Mouse (Mus musculus): ENCODE results near the gene Pitpnc1. TPM values are rescaled to one million over a fixed set of nuclear protein-coding genes. Genes with fewer than 3 reads are reported as not detected.

Pitpnc1 gene
- total and polyA plus RNA-seq, 2 experiments: 3.5 to 9.4 TPM

DNA sequence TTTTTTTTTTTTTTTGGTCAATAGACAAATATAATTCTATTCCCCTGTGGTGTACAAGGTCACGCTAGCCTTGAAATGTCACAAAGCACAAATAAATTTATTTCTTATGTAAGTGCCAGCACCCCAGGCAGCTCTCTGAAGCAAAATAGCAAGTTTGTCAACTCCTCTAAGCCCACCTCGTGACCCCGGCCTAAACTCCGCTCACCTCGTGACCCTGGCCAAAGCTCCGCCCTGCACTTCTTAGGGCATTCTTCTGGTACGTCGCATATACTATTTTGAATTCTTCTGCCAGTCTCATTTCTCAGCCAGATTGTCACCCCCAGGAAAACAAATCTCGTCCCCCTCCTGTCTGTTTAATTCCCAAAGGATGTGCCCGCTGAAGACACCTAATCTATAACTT is 84.0 kb downstream of the Pitpnc1 start:
- Histone ChIP-seq H3K36me3 (ENCODE audit: control insufficient read depth, insufficient read depth, low read length) (no peaks in the 10 kb centered on the region), H3K4me1 (ENCODE audit: control insufficient read depth, insufficient read depth, low read length) (peaks cover 5% of the 10 kb centered on the region; the same call in 1 of the 2 replicates), H3K9ac (ENCODE audit: low read depth, low read length) (no peak overlapping the region), H3K27ac (replicated peaks; ENCODE audit: insufficient read depth, low read depth, low read length) (no peak overlapping the region), H3K27me3 (ENCODE audit: control insufficient read depth, insufficient read depth, low read length) (no peaks in the 10 kb centered on the region), H3K79me2 (ENCODE audit: control insufficient read depth, insufficient read depth, low read length) (peaks cover 41% of the 10 kb centered on the region), H3K4me3 (ENCODE audit: insufficient read depth, low read depth, low read length) (no peak overlapping the region)
- DNase-seq (ENCODE audit: extremely low read depth, low read depth, low spot score): no peak
- TF ChIP-seq POLR2A (IDR thresholded peaks at IDR 0.05; ENCODE audit: extremely low read depth, insufficient read depth, low read length) (no peak), CTCF (IDR thresholded peaks at IDR 0.05; ENCODE audit: low read depth, low read length) (no peak)
- WGBS: 85% methylated on average over 10 of the region's 10 CpGs

DNA sequence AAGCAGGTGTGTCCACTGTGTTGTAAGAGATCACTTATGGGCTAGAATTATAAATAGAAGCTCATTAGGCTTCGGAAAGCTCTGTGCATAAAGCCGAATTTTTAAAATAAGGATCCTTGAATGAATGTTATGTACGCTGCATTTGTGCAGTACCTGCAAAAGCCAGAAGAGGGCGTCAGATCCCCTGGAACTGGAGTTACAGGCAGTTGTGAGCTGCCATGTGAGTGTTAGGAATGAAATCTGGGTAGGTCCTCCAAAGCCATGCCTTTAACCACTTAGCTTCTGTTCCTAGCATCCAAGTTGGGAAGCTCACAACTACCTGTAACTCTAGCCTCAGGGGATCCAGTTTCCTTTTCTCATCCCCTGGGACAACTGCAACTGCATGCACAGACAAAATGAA is 85.2 kb downstream of the Pitpnc1 start:
- H3K9ac ChIP-seq (ENCODE audit: low read depth, low read length): no peak overlapping the region
- WGBS: 67% methylated on average over 4 of the region's 4 CpGs
- H3K79me2 ChIP-seq (ENCODE audit: control insufficient read depth, insufficient read depth, low read length): peaks cover 39% of the 10 kb centered on the region
- peaks cover 10% of the 10 kb centered on the region for H3K4me1 ChIP-seq (ENCODE audit: control insufficient read depth, insufficient read depth, low read length)
- H3K27ac ChIP-seq (replicated peaks; ENCODE audit: insufficient read depth, low read depth, low read length): no peak overlapping the region
- peak; percentile 56; the same call in 1 of the 2 replicates for TF ChIP-seq CTCF (IDR thresholded peaks at IDR 0.05; ENCODE audit: low read depth, low read length)
- TF ChIP-seq POLR2A (IDR thresholded peaks at IDR 0.05; ENCODE audit: extremely low read depth, insufficient read depth, low read length): no peak
- H3K36me3 ChIP-seq (ENCODE audit: control insufficient read depth, insufficient read depth, low read length): no peaks in the 10 kb centered on the region
- no peaks in the 10 kb centered on the region for H3K27me3 ChIP-seq (ENCODE audit: control insufficient read depth, insufficient read depth, low read length)
- DNase-seq (ENCODE audit: extremely low read depth, low read depth, low spot score): peak; percentile 51
- no peak overlapping the region for H3K4me3 ChIP-seq (ENCODE audit: insufficient read depth, low read depth, low read length)

DNA sequence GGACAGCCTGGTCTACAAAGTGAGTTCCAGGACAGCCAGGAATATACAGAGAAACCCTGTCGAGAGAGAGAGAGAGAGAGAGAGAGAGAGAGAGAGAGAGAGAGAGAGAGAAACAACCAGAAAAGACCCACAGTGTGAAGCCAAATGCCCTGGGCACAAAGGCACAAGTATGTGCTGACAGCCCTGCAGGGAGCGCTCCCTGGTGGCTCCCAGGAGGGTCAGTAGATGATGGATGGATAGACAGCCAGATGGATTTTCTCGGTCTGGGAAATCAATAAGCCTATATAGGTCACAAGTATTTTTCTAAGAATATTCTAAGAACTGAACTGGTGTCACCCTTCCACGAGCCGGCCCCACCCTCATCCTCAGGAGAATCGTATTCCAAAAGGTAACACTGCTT is 86.5 kb downstream of the Pitpnc1 start:
- TF ChIP-seq CTCF (IDR thresholded peaks at IDR 0.05; ENCODE audit: low read depth, low read length) (peak; percentile 71), POLR2A (IDR thresholded peaks at IDR 0.05; ENCODE audit: extremely low read depth, insufficient read depth, low read length) (no peak)
- H3K4me3 ChIP-seq (ENCODE audit: insufficient read depth, low read depth, low read length): no peak overlapping the region
- WGBS: 29% methylated on average over 6 of the region's 6 CpGs

DNA sequence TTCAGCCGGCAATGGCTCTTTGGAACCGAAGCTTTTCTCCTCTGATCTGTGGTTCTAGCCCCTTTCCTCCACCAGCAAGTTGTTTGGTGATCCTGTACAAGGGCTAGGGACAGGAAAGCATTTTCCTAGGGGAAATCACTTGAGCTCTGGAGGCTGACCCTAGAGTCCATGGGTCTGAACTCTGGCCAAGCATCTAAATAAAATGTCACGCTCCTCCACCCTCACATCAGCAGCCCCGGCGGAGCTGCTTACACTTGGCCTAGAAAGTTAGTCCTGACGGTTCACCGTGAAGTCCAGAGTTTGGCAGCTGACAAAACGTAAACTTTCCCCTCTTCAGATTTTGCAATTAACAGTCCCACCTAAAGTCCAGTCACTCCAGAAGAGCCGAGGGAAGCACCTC is 90.5 kb downstream of the Pitpnc1 start:
- peak overlapping the region; percentile 94 for H3K27ac ChIP-seq (replicated peaks; ENCODE audit: insufficient read depth, low read depth, low read length)
- no peaks in the 10 kb centered on the region for H3K27me3 ChIP-seq (ENCODE audit: control insufficient read depth, insufficient read depth, low read length)
- H3K36me3 ChIP-seq (ENCODE audit: control insufficient read depth, insufficient read depth, low read length): no peaks in the 10 kb centered on the region
- no peak overlapping the region; the same call in 1 of the 2 replicates for H3K4me3 ChIP-seq (ENCODE audit: insufficient read depth, low read depth, low read length)
- WGBS: 7% methylated on average over 9 of the region's 9 CpGs
- H3K9ac ChIP-seq (ENCODE audit: low read depth, low read length): peak overlapping the region; percentile 60
- H3K4me1 ChIP-seq (ENCODE audit: control insufficient read depth, insufficient read depth, low read length): peaks cover 31% of the 10 kb centered on the region
- DNase-seq (ENCODE audit: extremely low read depth, low read depth, low spot score): peak; percentile 85
- H3K79me2 ChIP-seq (ENCODE audit: control insufficient read depth, insufficient read depth, low read length): peaks cover 43% of the 10 kb centered on the region
- no peak for TF ChIP-seq CTCF (IDR thresholded peaks at IDR 0.05; ENCODE audit: low read depth, low read length)
- no peak for TF ChIP-seq POLR2A (IDR thresholded peaks at IDR 0.05; ENCODE audit: extremely low read depth, insufficient read depth, low read length)

More for the DNA sequence above, 86.5 kb downstream of the Pitpnc1 start:
- no peak overlapping the region for H3K27ac ChIP-seq (replicated peaks; ENCODE audit: insufficient read depth, low read depth, low read length)
- no peaks in the 10 kb centered on the region for H3K36me3 ChIP-seq (ENCODE audit: control insufficient read depth, insufficient read depth, low read length)
- H3K9ac ChIP-seq (ENCODE audit: low read depth, low read length): no peak overlapping the region
- peaks cover 30% of the 10 kb centered on the region for H3K79me2 ChIP-seq (ENCODE audit: control insufficient read depth, insufficient read depth, low read length)
- H3K4me1 ChIP-seq (ENCODE audit: control insufficient read depth, insufficient read depth, low read length): peaks cover 13% of the 10 kb centered on the region
- peak; percentile 44 for DNase-seq (ENCODE audit: extremely low read depth, low read depth, low spot score)
- H3K27me3 ChIP-seq (ENCODE audit: control insufficient read depth, insufficient read depth, low read length): no peaks in the 10 kb centered on the region

DNA sequence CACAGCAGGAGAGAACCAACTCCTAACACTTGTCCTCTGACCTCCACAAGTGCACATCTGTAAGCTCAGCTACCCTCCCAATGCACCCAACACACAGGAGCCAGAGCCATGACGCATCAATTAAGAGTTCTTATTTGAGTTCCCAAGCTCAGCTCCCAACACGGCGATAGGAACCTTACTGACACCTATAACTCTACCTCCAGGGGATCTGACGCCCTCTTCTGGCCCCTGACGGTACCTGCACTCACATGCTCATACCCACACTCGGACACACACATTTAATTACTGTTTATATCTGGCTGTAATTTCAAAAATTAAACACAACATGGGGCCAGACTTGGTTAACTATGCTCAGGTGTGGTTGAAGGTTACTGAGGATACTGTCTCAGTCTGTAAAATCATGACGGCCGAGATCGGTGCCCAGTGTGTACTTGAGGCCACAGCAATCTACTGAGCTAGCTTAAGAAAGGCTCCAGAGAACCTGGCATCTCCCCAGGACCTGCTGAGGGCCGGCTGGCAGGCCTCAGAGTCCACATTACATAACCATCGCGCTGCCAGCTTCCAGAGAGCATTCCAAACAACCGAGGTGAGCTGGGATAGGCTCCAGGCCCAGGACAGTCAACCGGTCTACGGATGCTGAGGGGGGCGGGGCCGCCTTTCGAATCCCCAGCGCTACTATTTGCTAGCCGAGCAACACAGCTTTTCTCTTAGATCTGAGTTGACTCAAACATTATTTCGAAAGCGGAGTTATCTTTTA is 91.2 kb downstream of the Pitpnc1 start:
- Histone ChIP-seq H3K9ac (ENCODE audit: low read depth, low read length) (no peak overlapping the region), H3K27me3 (ENCODE audit: control insufficient read depth, insufficient read depth, low read length) (no peaks in the 10 kb centered on the region), H3K79me2 (ENCODE audit: control insufficient read depth, insufficient read depth, low read length) (peaks cover 44% of the 10 kb centered on the region), H3K4me1 (ENCODE audit: control insufficient read depth, insufficient read depth, low read length) (peaks cover 29% of the 10 kb centered on the region), H3K36me3 (ENCODE audit: control insufficient read depth, insufficient read depth, low read length) (no peaks in the 10 kb centered on the region), H3K4me3 (ENCODE audit: insufficient read depth, low read depth, low read length) (no peak overlapping the region), H3K27ac (replicated peaks; ENCODE audit: insufficient read depth, low read depth, low read length) (peak overlapping the region; percentile 94)
- TF ChIP-seq CTCF (IDR thresholded peaks at IDR 0.05; ENCODE audit: low read depth, low read length) (peak; percentile 36; the same call in 1 of the 2 replicates), POLR2A (IDR thresholded peaks at IDR 0.05; ENCODE audit: extremely low read depth, insufficient read depth, low read length) (no peak)
- DNase-seq (ENCODE audit: extremely low read depth, low read depth, low spot score): peak; percentile 97
- WGBS: 28% methylated on average over 22 of the region's 22 CpGs

DNA sequence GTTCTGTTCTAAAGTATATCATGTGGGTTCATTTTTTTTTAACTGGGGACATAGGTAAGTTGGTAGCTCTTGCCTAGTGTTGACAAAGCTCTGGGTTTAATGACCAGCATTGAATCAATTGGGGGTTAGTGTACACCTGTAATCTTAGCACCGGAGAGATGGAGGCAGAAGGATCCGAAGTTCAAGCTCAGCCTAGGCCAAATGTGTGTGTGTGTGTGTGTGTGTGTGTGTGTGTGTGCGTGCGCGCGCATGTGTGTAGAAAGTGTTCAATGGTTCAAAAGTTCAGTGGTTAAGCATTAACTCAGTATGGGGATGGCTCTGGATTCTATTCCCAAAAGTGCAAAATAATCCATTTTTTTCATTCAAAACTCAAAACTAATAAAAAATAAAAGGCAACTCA is 93.2 kb downstream of the Pitpnc1 start:
- peak; percentile 99 for DNase-seq (ENCODE audit: extremely low read depth, low read depth, low spot score)
- no peaks in the 10 kb centered on the region for H3K36me3 ChIP-seq (ENCODE audit: control insufficient read depth, insufficient read depth, low read length)
- H3K27ac ChIP-seq (replicated peaks; ENCODE audit: insufficient read depth, low read depth, low read length): peak overlapping the region; percentile 84
- no peaks in the 10 kb centered on the region for H3K27me3 ChIP-seq (ENCODE audit: control insufficient read depth, insufficient read depth, low read length)
- WGBS: 45% methylated on average over 6 of the region's 6 CpGs
- H3K9ac ChIP-seq (ENCODE audit: low read depth, low read length): no peak overlapping the region
- H3K4me1 ChIP-seq (ENCODE audit: control insufficient read depth, insufficient read depth, low read length): peaks cover 30% of the 10 kb centered on the region
- TF ChIP-seq CTCF (IDR thresholded peaks at IDR 0.05; ENCODE audit: low read depth, low read length): no peak
- no peak for TF ChIP-seq POLR2A (IDR thresholded peaks at IDR 0.05; ENCODE audit: extremely low read depth, insufficient read depth, low read length)
- H3K4me3 ChIP-seq (ENCODE audit: insufficient read depth, low read depth, low read length): no peak overlapping the region
- peaks cover 42% of the 10 kb centered on the region for H3K79me2 ChIP-seq (ENCODE audit: control insufficient read depth, insufficient read depth, low read length)
